27 mouse cellular contexts compared by ENCODE assay signal in genomic region chr2:154563612-154564170, GRCm38 (mm10). TPM values are rescaled to one million over a fixed set of nuclear protein-coding genes. Genes with fewer than 3 reads are reported as not detected.
DNase-seq lines count a peak whose midpoint lies in the region; ATAC-seq and TF ChIP-seq lines count a peak whose summit lies in the region.
"Had no signal": no experiment of that assay in that cellular context is flagged by ENCODE, and none has a peak within 500 bp of the region (broad histone marks: within the 10 kb centered on the region; RNA-seq: fewer than 3 reads in every experiment).

No protein-coding gene starts in this region.

- H3K27ac ChIP-seq in kidney, adult 2 months (ENCODE audit: insufficient read depth, low read depth, low read length) = peak overlapping the region; percentile 68; the same call in 1 of the 2 replicates
- no peak overlapping the region for H3K27ac ChIP-seq in kidney, embryonic 16.5 days (ENCODE audit: low read length)
- H3K27ac ChIP-seq: heart, embryonic 10.5 days; heart, embryonic 15.5 days; hindbrain, embryonic 13.5 days; limb, embryonic 13.5 days; liver, embryonic 14.5 days; macrophage had no signal

- 79% methylated on average over 22 of the region's 22 CpGs for WGBS in kidney, adult 2 months
- WGBS in kidney, embryonic 16.5 days = 82% methylated on average over 22 of the region's 22 CpGs

- no peak overlapping the region for H3K4me3 ChIP-seq in kidney, adult 2 months (ENCODE audit: insufficient read depth, low read depth, low read length)
- H3K4me3 ChIP-seq in kidney, embryonic 16.5 days (ENCODE audit: low read length) = no peak overlapping the region
- H3K4me3 ChIP-seq: heart, embryonic 10.5 days; heart, embryonic 15.5 days; hindbrain, embryonic 13.5 days; limb, embryonic 13.5 days had no signal

- DNase-seq in cerebellum, adult 9-11 months = peak; percentile 35
- DNase-seq in cerebellum, postnatal 36 days = no peak
- peak; percentile 86 for DNase-seq in kidney, adult 2 months
- DNase-seq in gonadal fat pad, adult 2 months (ENCODE audit: low read depth) = peak; percentile 56
- peak; percentile 77 for DNase-seq in kidney, postnatal 14 days
- DNase-seq in B cell, adult 2 months = no peak
- DNase-seq: adrenal gland, postnatal 25 days; cerebellum, adult 11-12 months; cerebellum, postnatal 14 days; gastrocnemius, postnatal 10 days; heart, adult 11 months; heart, postnatal 36 days; lung, adult 2 months; lung, postnatal 10 days; midbrain, embryonic 14.5 days; spleen, adult 18-20 months; thymus, postnatal 25 days had no signal

- no peak for TF ChIP-seq POLR2A in kidney, adult 2 months (IDR thresholded peaks at IDR 0.05; ENCODE audit: low read depth, low read length)

- H3K36me3 ChIP-seq in kidney, adult 2 months (ENCODE audit: control insufficient read depth, insufficient read depth, low read length) = no peaks in the 10 kb centered on the region
- peaks cover 26% of the 10 kb centered on the region for H3K36me3 ChIP-seq in kidney, embryonic 16.5 days (ENCODE audit: insufficient read depth, low read length)
- H3K36me3 ChIP-seq: hindbrain, embryonic 13.5 days had no signal

- H3K9ac ChIP-seq in kidney, embryonic 16.5 days (replicated peaks; ENCODE audit: low read length) = no peak overlapping the region
- H3K9ac ChIP-seq: heart, embryonic 15.5 days; hindbrain, embryonic 13.5 days; liver, embryonic 14.5 days had no signal

- H3K9me3 ChIP-seq in kidney, embryonic 16.5 days (ENCODE audit: low read length) = no peaks in the 10 kb centered on the region
- H3K9me3 ChIP-seq: heart, embryonic 10.5 days; heart, embryonic 15.5 days; hindbrain, embryonic 13.5 days; limb, embryonic 13.5 days had no signal

- no peak overlapping the region for H3K4me2 ChIP-seq in kidney, embryonic 16.5 days (replicated peaks; ENCODE audit: low read depth, low read length)
- H3K4me2 ChIP-seq: heart, embryonic 15.5 days; hindbrain, embryonic 13.5 days; limb, embryonic 13.5 days had no signal

- no peaks in the 10 kb centered on the region; the same call in 1 of the 2 replicates for H3K4me1 ChIP-seq in kidney, adult 2 months (ENCODE audit: control insufficient read depth, insufficient read depth, low read length)
- H3K4me1 ChIP-seq in kidney, embryonic 16.5 days (ENCODE audit: insufficient read depth, low read length) = peaks cover 28% of the 10 kb centered on the region

- ATAC-seq in kidney, embryonic 16.5 days (ENCODE audit: low FRiP score, low TSS enrichment) = no peak
- no peak for ATAC-seq in CD4-positive, CD25-positive, alpha-beta regulatory T cell, adult 4 months
- ATAC-seq: intestine, embryonic 16.5 days had no signal

- TF ChIP-seq CTCF in kidney, adult 2 months (conservative IDR thresholded peaks at IDR 0.05; ENCODE audit: insufficient read depth, insufficient read length, low read depth, low read length) = no peak

- H3K27me3 ChIP-seq in kidney, adult 2 months (replicated peaks; ENCODE audit: control insufficient read depth, insufficient read depth, low read length) = no peaks in the 10 kb centered on the region
- H3K27me3 ChIP-seq in kidney, embryonic 16.5 days (ENCODE audit: insufficient read depth, low read length) = no peaks in the 10 kb centered on the region
- H3K27me3 ChIP-seq: heart, embryonic 15.5 days; hindbrain, embryonic 13.5 days; limb, embryonic 13.5 days had no signal

RNA-seq across cellular contexts. Expression of gene Necab3, which starts 5.0 kb away (rescaled TPM):
- 1.5 and 1.8 TPM in 2 replicates for polyA plus RNA-seq in kidney, adult 2 months (2012; rRNA removed)
- 2.8 and 3.3 TPM in 2 replicates for polyA plus RNA-seq in kidney, embryonic 16.5 days (2015; fragmentation: Nextera tagmentation; extraction: Ambion mirVana)
- 3.2 and 4.9 TPM in 2 replicates for polyA plus RNA-seq in gonadal fat pad, adult 2 months (2012; rRNA removed)
- under 1 TPM; 0.30 to 0.47 TPM for polyA plus RNA-seq in CD4-positive, CD25-positive, alpha-beta regulatory T cell, adult 4 months (2017; shearing (Covaris generic))

RNA-seq across cellular contexts. Expression of gene E2f1, which starts 6.0 kb away (rescaled TPM):
- polyA plus RNA-seq in kidney, adult 2 months (2012; rRNA removed) = 3.6 and 4.1 TPM in 2 replicates
- 11.6 and 19.6 TPM in 2 replicates for polyA plus RNA-seq in kidney, embryonic 16.5 days (2015; fragmentation: Nextera tagmentation; extraction: Ambion mirVana)
- 6.4 and 7.3 TPM in 2 replicates for polyA plus RNA-seq in gonadal fat pad, adult 2 months (2012; rRNA removed)
- 1 to 10 TPM in 1 of 2 experiments, under 1 TPM in 1; 0.42 to 1.5 TPM for polyA plus RNA-seq in CD4-positive, CD25-positive, alpha-beta regulatory T cell, adult 4 months (2017; shearing (Covaris generic))

RNA-seq across cellular contexts. Expression of gene Actl10, which starts 12.1 kb away (rescaled TPM):
- 0.05 TPM in 1 of 2 replicates, not detected in the other for polyA plus RNA-seq in kidney, adult 2 months (2012; rRNA removed)
- 0.20 and 0.27 TPM in 2 replicates for polyA plus RNA-seq in kidney, embryonic 16.5 days (2015; fragmentation: Nextera tagmentation; extraction: Ambion mirVana)
- polyA plus RNA-seq in gonadal fat pad, adult 2 months (2012; rRNA removed) = 0.18 and 0.30 TPM in 2 replicates
- polyA plus RNA-seq in CD4-positive, CD25-positive, alpha-beta regulatory T cell, adult 4 months (2017; shearing (Covaris generic)) = not detected
- polyA plus RNA-seq: embryonic facial prominence, embryonic 11.5 days; intestine, embryonic 16.5 days; liver, embryonic 14.5 days; macrophage had no signal

RNA-seq across cellular contexts. Expression of gene 1700003F12Rik, which starts 16.8 kb away (rescaled TPM):
- 0.29 and 0.52 TPM in 2 replicates for polyA plus RNA-seq in kidney, adult 2 months (2012; rRNA removed)
- 0.44 and 0.64 TPM in 2 replicates for polyA plus RNA-seq in kidney, embryonic 16.5 days (2015; fragmentation: Nextera tagmentation; extraction: Ambion mirVana)
- polyA plus RNA-seq in gonadal fat pad, adult 2 months (2012; rRNA removed) = 1.9 and 5.3 TPM in 2 replicates
- polyA plus RNA-seq in CD4-positive, CD25-positive, alpha-beta regulatory T cell, adult 4 months (2017; shearing (Covaris generic)) = not detected
- polyA plus RNA-seq: lung, adult 2 months had no signal

RNA-seq across cellular contexts. Expression of gene Pxmp4, which starts 39.8 kb away (rescaled TPM):
- 118 and 138 TPM in 2 replicates for polyA plus RNA-seq in kidney, adult 2 months (2012; rRNA removed)
- 31.8 and 32.9 TPM in 2 replicates for polyA plus RNA-seq in kidney, embryonic 16.5 days (2015; fragmentation: Nextera tagmentation; extraction: Ambion mirVana)
- polyA plus RNA-seq in gonadal fat pad, adult 2 months (2012; rRNA removed) = 47.5 and 68.3 TPM in 2 replicates
- 10 to 100 TPM; 15.4 to 20.9 TPM for polyA plus RNA-seq in CD4-positive, CD25-positive, alpha-beta regulatory T cell, adult 4 months (2017; shearing (Covaris generic))

Comparison
In these comparisons a context has a peak if more than half of its experiments do, and no peak if none do; other contexts are left out.
1. DNase-seq: peak in cerebellum, adult 9-11 months (single experiment), kidney, adult 2 months (single experiment), gonadal fat pad, adult 2 months (single experiment) and kidney, postnatal 14 days (single experiment); none in cerebellum, postnatal 36 days (0 of 2) and B cell, adult 2 months (0 of 2).